Mouse (Mus musculus): ENCODE measurements at regions not wholly inside any gene's neighbourhood (a gene's known extent, or its start where the extent isn't known, plus 50 kb on each side); places are given as distances from the start of the nearest gene placed in this dataset.
"Not testable (repeated sequence)": the region's sequence is repeated elsewhere in the genome, so short reads cannot be mapped to it uniquely, and the experiment has no call there.

- DNase-seq (ENCODE audit: low spot score) = no peak
Observed at GRCm38 (mm10) chr12:56058876-56059275, 222.8 kb downstream of the Brms1l start.

- peak; percentile 16 for DNase-seq (ENCODE audit: low spot score)
Observed at GRCm38 (mm10) chr12:56058463-56058862, 222.3 kb downstream of the Brms1l start.

DNA sequence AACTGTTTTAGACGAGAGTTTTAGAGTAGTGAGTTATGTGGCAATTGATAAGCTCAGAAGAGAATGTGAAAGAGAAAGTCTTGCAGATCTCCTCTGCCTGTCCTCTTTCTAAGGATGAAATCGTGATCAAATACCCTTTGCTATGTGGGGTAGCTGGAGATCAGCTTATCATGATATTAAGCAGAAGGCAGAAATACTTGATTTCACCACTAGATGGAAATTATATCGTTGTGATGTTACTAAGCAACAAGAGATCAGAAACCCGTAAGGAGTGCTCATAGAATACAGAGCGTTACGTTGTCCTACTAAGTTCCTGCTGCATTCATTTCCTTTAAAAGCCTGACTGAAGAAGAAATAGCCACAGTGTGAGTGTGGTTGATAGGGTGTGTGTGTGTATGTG is 219.3 kb downstream of the Brms1l start:
- no peak for DNase-seq (ENCODE audit: low spot score)

DNA sequence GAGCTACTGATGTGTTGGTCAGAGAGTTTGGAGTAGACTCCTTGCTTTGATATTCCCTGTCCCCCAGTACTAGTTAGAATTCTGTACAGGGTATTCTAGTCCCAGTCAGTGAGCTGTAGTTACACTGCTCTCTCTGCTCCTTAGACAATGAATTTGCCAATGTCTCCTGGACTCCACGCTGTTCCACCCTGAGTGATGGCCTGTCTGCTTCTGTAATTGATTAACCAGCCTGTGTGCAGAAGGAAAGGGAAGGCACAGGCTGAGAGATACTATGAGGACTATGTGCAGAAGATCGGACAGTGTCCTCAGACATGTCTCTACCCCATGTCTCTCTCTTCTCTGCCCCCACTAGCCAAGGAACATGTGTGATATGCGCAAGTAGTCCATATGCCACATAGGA is 209.9 kb downstream of the Brms1l start:
- no peak for DNase-seq (ENCODE audit: low spot score)

GRCm38 (mm10) chr12:56020954-56021514 is 184.9 kb downstream of the Brms1l start:
- no peak for DNase-seq (ENCODE audit: low spot score)

GRCm38 (mm10) chr12:56020547-56020946 is 184.4 kb downstream of the Brms1l start:
- no peak for DNase-seq (ENCODE audit: low spot score)

GRCm38 (mm10) chr12:56009976-56010375 is 173.9 kb downstream of the Brms1l start:
- DNase-seq (ENCODE audit: low spot score) = no peak

- DNase-seq (ENCODE audit: low spot score) = no peak
Observed at GRCm38 (mm10) chr12:56005846-56006245, 169.7 kb downstream of the Brms1l start.

DNA sequence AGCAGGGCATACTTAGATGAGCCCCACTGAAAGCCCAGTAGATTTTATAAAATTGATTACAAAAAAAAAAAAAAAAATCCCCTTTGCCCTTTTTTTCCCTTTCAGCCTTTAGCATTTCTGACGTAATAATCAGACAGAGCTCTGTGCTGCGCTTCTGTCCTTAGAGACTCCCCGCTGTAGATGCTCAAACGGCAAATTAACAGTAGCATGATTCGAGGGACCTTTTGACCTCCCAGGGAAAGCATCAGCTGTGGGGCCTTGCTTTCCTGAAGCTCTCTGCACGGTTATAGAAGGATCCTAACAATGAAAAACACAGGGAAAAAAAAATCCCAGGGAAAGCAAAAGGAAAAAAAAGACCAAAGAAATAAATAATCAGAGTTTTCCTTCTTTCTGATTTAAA is 169.2 kb downstream of the Brms1l start:
- DNase-seq (ENCODE audit: low spot score) = no peak

DNA sequence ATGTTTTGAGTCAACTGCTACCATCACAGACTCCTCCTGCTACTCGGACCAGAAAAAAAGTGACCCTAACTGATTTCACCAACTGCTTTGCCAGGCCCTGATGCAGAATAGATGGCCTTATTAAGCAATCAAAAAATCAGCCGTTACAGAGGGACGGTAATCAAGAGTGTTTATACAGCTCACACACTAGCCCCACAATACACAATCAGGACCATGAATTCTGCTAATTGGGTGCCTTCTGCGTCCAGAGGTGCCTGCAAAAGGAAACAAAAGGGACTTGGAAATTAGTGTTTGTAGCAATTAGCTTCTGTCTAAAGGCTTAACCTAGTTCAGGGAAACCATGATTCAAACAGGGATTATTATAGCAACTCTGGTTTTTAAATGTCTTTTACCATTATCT is 168.4 kb downstream of the Brms1l start:
- DNase-seq (ENCODE audit: low spot score) = no peak

- no peak for DNase-seq (ENCODE audit: low spot score)
Observed at GRCm38 (mm10) chr12:56003561-56003960, 167.4 kb downstream of the Brms1l start.

DNA sequence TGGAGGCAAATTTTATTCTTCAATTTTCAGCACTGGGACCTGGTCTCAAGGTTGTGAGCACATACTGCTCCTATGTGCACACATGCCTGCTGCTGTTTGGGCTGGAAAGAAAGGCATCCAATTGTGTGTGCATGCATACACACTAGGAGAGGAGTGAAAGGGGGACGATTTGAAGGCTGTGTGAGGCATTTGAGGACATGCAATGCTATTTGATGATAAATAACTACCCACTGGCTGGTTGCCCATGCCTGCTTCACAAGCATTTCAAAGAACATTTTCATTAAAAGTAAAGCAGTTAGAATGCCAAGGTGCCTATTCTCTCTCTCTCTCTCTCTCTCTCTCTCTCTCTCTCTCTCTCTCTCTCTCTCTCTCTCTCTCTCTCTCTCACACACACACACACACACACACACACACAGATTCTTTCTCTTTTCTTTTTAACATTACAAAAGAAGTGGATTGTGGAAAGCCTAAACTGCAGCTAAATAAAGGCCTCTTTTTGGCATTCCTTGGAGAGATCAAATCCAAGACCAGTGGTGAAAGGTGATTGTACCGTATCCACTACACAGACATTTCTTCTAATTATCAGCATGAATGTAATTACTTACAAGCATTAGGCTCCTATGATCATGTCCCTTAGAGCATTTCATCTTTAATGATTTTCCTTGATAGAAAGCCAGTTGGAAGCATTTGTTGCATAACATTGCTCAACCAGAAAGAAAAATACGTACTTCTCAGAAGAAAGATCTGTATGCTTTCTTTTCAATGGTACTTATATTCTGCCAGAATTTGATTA is 160.7 kb downstream of the Brms1l start:
- no peak for DNase-seq (ENCODE audit: low spot score)

GRCm38 (mm10) chr12:55983565-55984351 is 147.6 kb downstream of the Brms1l start:
- no peak for DNase-seq (ENCODE audit: low spot score)

DNA sequence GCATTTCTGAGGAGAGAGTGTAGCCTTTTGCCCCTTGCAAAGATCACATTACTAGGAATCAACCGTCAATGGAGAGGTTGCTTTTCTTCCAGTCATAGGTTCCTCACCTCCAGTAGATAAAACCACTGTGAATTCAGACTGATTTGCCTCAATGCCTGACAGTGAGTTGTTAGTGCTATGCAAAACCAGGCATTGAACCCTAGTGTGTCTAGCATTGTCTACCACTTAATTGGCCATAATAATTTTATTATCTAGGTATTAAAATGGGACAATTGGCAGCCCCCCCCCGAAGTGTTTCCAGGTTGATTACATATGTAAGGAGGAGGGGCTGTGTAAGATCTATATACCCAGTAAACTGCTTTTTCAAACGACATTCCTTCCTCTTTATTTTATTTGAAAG is 147.0 kb downstream of the Brms1l start:
- DNase-seq (ENCODE audit: low spot score) = no peak

GRCm38 (mm10) chr12:55974262-55974661 is 138.1 kb downstream of the Brms1l start:
- DNase-seq (ENCODE audit: low spot score) = no peak

DNA sequence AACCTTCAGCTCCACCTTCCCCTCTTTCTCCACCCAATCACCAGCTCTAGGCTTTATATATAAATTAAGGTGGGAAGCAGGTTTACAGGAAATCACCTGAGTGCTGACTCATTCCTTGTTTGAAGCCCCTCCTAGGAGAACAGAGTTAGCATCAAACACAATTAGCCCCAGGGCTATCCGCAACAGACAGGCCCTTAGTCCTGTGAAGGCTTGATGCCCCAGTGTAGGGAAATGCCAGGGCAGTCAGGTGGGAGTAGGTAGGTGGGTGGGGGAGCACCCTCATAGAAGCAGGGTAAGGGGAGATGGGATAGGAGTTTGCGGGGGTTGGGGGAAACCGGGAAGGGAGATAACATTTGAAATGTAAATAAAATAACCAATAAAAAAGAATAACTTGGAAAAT is 123.2 kb downstream of the Brms1l start:
- not testable (repeated sequence) for DNase-seq (ENCODE audit: low spot score)

GRCm38 (mm10) chr12:55940566-55940965 is 104.4 kb downstream of the Brms1l start:
- DNase-seq (ENCODE audit: low spot score) = no peak

DNA sequence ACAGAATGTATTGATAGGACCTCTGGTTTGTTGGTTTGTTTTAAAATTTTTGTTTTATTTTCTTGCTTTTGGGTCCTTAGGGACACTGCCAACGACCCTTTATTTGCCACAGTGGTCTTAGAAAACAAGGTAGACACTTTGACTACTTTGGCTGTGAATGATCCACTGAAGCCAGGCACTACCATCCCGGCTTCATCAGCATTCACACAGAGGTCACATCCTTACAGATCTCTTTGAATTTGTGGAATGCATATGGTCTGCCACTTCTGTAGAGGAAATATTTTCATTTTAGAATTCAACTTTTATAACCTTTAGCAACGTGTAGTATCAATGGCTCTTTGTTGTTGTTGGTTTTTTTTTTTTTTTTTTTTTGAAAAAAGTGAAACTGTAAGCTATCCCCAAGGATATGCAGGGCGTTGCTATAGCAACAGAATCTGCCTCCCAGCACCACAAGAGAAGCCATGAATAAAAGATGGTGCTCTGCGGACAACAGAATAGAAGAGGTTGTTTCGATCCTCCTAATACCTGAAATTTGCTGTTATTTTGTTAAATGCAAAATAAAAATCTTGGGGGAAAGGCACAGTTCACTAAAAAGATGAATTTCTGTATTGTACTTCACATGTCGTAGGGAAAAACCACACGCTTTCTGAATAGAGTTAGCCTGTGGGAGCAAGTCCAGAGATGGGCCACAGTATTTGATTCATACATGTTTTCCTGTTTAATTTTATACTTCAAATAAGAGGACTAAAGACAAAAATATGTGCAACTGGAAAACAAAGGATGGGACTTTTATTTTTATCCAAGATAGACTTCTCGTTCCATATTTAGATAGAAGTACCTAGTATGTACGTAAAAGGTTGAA is 103.4 kb downstream of the Brms1l start:
- DNase-seq (ENCODE audit: low spot score) = no peak

GRCm38 (mm10) chr12:55934172-55934571 is 98.0 kb downstream of the Brms1l start:
- no peak for DNase-seq (ENCODE audit: low spot score)

GRCm38 (mm10) chr12:55933417-55933816 is 97.3 kb downstream of the Brms1l start:
- DNase-seq (ENCODE audit: low spot score) = no peak

- DNase-seq (ENCODE audit: low spot score) = no peak
Observed at GRCm38 (mm10) chr12:55930468-55930867, 94.3 kb downstream of the Brms1l start.

- DNase-seq (ENCODE audit: low spot score) = no peak
Observed at GRCm38 (mm10) chr12:55926974-55927321, 90.8 kb downstream of the Brms1l start.

Data from gastrocnemius, adult 18-20 months (tissue).